Mouse (Mus musculus): Measurements from ENCODE around the gene Slk. TPM values are rescaled to one million over a fixed set of nuclear protein-coding genes. Genes with fewer than 3 reads are reported as not detected.

Slk gene
- total and polyA plus RNA-seq, 3 experiments: 21.1 to 33.6 (median 25.5) TPM

DNA sequence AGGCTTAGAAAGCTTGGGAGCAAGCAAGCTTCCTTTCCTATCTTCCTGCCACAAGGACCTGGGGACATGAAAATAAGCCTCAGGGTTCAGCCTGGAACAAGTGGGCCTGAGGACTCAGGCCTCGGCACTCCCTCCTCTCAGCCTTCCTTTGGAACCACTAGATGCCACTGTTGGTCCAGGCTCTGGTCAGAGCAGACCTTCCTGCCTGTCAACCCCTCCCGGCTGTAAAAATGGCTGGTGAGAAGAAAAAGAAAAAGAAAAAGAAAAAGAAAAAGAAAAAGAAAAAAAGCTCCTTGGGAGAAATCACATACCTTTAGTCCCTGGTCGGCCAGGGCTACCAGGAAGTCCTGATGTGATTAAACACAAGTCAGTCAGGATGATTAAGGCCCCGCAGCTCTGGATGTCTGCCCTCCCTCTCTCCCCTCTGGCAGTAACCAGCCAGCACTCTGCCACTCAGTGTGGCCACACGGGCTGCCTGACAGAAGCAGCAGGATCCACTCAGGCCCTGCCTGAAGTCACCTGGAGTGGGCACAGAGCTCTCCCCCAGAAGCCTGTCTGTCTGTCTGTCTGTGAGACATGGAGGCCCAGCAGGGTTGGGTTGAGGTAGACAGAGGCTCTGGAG is 79.5 kb downstream of the Slk start (continued):
- no peak for TF ChIP-seq JUN (IDR thresholded peaks at IDR 0.05; ENCODE audit: insufficient read depth, low read depth, low read length)
- no peak for TF ChIP-seq USF1 (IDR thresholded peaks at IDR 0.05; ENCODE audit: low read depth, low read length)
- no peak for TF ChIP-seq JUND (conservative IDR thresholded peaks at IDR 0.05; ENCODE audit: low read depth, low read length)
- 0 out of 2 replicates have a peak, but pooled peaks have one; percentile 20 for TF ChIP-seq NRF1 (IDR thresholded peaks at IDR 0.05; ENCODE audit: low read depth, low read length)
- TF ChIP-seq PAX5 (IDR thresholded peaks at IDR 0.05; ENCODE audit: low read length): no peak
- peak; percentile 85 for TF ChIP-seq RAD21 (IDR thresholded peaks at IDR 0.05; ENCODE audit: low read depth, low read length)

DNA sequence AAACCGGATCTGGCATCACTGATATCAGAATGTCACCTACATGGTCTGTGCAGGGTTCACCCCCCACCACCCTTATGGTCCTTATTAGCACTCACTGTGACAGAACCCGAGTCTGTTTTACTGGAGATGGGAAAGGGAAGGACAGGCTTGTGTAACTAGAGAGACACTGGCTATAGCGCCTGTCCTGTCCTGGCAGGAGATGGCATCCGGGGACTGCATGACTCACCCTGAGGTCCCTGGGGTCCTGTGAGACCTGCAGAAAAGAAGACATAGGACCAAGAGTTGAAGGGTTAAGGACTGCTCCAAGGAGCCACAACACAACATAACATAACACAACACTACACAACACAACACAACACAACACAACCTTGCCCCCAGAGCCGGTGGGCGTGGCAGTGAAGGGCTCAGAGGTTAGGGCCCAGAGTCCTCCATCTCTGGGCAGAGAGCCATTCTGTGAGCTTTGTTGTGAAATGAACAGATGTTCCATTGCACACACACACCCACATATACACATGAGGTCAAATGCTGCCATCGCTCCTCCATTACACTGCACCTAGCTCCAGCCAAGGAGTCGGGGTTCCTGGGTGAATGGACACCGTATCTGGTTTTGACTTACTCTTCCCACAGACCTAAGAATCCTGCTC is 80.4 kb downstream of the Slk start:
- H3K4me3 ChIP-seq (replicated peaks in 1 of 3; ENCODE audit: low read depth in 2 of 3, low read length in 2 of 3, poor library complexity in 1 of 3): no peak overlapping the region
- no peak for DNase-seq (ENCODE audit: extremely low read depth)
- H3K36me3 ChIP-seq (replicated peaks in 1 of 2; ENCODE audit: control insufficient read depth in 1 of 2, insufficient read depth in 1 of 2, low read length in 1 of 2): no peaks in the 10 kb centered on the region
- in situ Hi-C loops (cut with MboI; ENCODE audit: low pct_ligation_motif_present, low pct_unique_long_range_greater_than_20kb, low sequenced_read_pairs): loop anchor here (10.0 to 25.0 kb wide), 4 partner anchors 135 to 305 kb away; partner anchors contain the start of gene Cfap58
- H3K9ac ChIP-seq (ENCODE audit: insufficient read depth, low read depth): no peak overlapping the region
- no peaks in the 10 kb centered on the region for H3K79me2 ChIP-seq (replicated peaks; ENCODE audit: control insufficient read depth, extremely low read depth, insufficient read depth, poor library complexity, severe bottlenecking)
- no peak overlapping the region for H3K4me2 ChIP-seq (ENCODE audit: insufficient read depth, low read depth, poor library complexity, severe bottlenecking)
- H3K9me3 ChIP-seq (replicated peaks; ENCODE audit: low read length): no peaks in the 10 kb centered on the region
- H3K27me3 ChIP-seq (replicated peaks): peaks cover 3% of the 10 kb centered on the region
- peaks cover 12 to 31% of the 10 kb centered on the region in 2 experiments for H3K4me1 ChIP-seq (ENCODE audit: control insufficient read depth in 1 of 2, insufficient read depth in 2 of 2)
- dilution Hi-C loops (cut with MboI; ENCODE audit: extremely low pct_ligation_motif_present, extremely low pct_unique_long_range_greater_than_20kb, low sequenced_read_pairs): no loop called here
- no peak overlapping the region for H3K27ac ChIP-seq (ENCODE audit: insufficient read depth, low read depth)
- TF ChIP-seq ETS1 (conservative IDR thresholded peaks at IDR 0.05; ENCODE audit: low read depth, low read length) (no peak), CTCF (conservative IDR thresholded peaks at IDR 0.05 in 1 of 2, IDR thresholded peaks at IDR 0.05 in 1 of 2; ENCODE audit: low read depth in 2 of 2, low read length in 2 of 2) (0 out of 4 replicates have a peak, but pooled peaks of 1 of the 2 experiments have one; percentile 4), IRF4 (IDR thresholded peaks at IDR 0.05; ENCODE audit: low read depth, low read length) (no peak), SMC3 (IDR thresholded peaks at IDR 0.05; ENCODE audit: low read depth, low read length) (no peak), TCF12 (IDR thresholded peaks at IDR 0.05; ENCODE audit: low read depth, low read length) (no peak)

DNA sequence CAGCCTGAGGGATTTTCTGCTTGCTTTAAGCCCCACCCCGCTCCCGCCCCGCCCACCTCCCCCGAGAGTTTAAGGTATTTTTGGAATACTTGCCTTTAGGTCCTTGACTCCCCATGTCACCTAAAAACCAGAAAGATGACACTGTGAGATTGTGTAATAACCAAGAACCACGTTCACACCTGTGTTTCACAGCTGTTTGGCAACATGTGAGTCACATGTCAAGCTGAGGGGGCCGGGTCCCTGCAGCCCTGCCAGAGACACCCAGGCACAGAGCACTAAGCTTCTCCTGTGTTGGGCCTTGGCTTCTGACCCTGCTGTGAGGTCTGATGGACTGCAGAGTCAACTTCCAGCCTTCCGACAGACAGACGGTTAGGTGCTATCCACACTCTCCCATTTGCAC is 88.1 kb downstream of the Slk start:
- no peak for DNase-seq (ENCODE audit: extremely low read depth)
- TF ChIP-seq HCFC1 (IDR thresholded peaks at IDR 0.05; ENCODE audit: low read depth, low read length) (no peak), E2F4 (IDR thresholded peaks at IDR 0.05; ENCODE audit: insufficient replicate concordance, low read depth, low read length) (no peak), ETS1 (conservative IDR thresholded peaks at IDR 0.05; ENCODE audit: low read depth, low read length) (peak; percentile 54), BHLHE40 (IDR thresholded peaks at IDR 0.05; ENCODE audit: low read depth, low read length) (peak; percentile 47), JUND (conservative IDR thresholded peaks at IDR 0.05; ENCODE audit: low read depth, low read length) (no peak), TCF12 (IDR thresholded peaks at IDR 0.05; ENCODE audit: low read depth, low read length) (no peak), TBP (conservative IDR thresholded peaks at IDR 0.05; ENCODE audit: low read depth, low read length) (no peak), ZKSCAN1 (IDR thresholded peaks at IDR 0.05; ENCODE audit: borderline replicate concordance, low read depth, low read length) (no peak), MEF2A (IDR thresholded peaks at IDR 0.05; ENCODE audit: borderline replicate concordance, low read depth, low read length) (no peak)

More for the DNA sequence above, 88.1 kb downstream of the Slk start:
- Histone ChIP-seq H3K4me1 (ENCODE audit: control insufficient read depth in 1 of 2, insufficient read depth in 2 of 2) (peaks cover 18 to 31% of the 10 kb centered on the region in 2 experiments), H3K27ac (ENCODE audit: insufficient read depth, low read depth) (no peak overlapping the region), H3K9me3 (replicated peaks; ENCODE audit: low read length) (no peaks in the 10 kb centered on the region), H3K27me3 (replicated peaks) (peaks cover 3% of the 10 kb centered on the region), H3K4me2 (ENCODE audit: insufficient read depth, low read depth, poor library complexity, severe bottlenecking) (no peak overlapping the region; the same call in 1 of the 2 replicates), H3K36me3 (replicated peaks in 1 of 2; ENCODE audit: control insufficient read depth in 1 of 2, insufficient read depth in 1 of 2, low read length in 1 of 2) (no peaks in the 10 kb centered on the region), H3K79me2 (replicated peaks; ENCODE audit: control insufficient read depth, extremely low read depth, insufficient read depth, poor library complexity, severe bottlenecking) (no peaks in the 10 kb centered on the region), H3K4me3 (replicated peaks in 1 of 3; ENCODE audit: low read depth in 2 of 3, low read length in 2 of 3, poor library complexity in 1 of 3) (no peak overlapping the region), H3K9ac (ENCODE audit: insufficient read depth, low read depth) (no peak overlapping the region)
- in situ Hi-C loops (cut with MboI; ENCODE audit: low pct_ligation_motif_present, low pct_unique_long_range_greater_than_20kb, low sequenced_read_pairs) (loop anchor here (25.0 kb wide), 1 partner anchor 270 kb away; the partner anchor contains the start of gene Cfap58), dilution Hi-C loops (cut with MboI; ENCODE audit: extremely low pct_ligation_motif_present, extremely low pct_unique_long_range_greater_than_20kb, low sequenced_read_pairs) (no loop called here)

All from CH12.LX (cell line).